Mouse (Mus musculus): ENCODE data around the gene Syt17.

Gene Syt17

DNA sequence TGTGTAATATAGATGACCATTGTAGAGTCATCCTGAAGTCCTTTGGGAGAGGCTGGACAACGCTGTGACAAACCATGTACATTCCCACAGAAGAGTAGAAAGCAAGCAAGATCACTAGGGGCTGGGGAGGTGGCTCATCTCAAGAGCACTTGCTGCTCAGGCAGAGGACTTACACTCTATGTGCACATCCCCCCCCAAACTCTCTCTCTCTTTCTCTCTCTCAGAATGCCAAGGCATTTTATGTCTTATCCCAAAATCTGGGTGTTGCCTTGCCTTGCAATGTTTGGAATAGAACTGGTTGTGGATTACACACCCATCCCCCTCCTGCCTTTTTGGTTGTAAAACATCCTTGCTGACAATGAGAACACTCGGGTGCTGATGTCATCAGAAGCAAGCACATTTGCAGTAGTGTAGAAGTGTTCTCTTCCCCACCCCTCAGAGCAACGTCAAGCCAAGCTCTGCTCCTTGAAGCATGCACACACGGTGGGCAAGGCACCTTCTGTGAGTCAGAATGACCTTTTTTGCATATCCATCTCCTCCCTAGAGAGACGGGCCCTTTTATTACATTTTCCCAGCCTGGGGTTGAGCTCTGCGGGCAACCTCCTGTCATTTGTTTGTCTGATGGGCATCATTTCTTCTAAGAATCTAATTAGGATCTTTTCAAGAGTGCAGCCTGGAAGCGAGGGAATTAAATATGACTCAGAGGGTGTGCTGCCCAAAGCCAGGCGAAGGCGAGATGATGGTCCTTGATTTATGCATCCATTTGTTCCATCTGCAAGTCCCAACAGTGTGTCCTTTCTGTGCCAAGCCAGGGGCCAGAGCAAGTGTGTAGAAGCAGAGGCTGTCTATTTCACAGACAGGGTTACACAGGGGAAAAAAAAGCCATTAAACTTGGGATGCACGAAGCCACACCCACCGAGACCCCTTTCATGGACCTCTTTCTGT lies 15.1 kb upstream of the Syt17 start:
- DNase-seq (ENCODE audit: low read depth, low spot score): no peak

DNA sequence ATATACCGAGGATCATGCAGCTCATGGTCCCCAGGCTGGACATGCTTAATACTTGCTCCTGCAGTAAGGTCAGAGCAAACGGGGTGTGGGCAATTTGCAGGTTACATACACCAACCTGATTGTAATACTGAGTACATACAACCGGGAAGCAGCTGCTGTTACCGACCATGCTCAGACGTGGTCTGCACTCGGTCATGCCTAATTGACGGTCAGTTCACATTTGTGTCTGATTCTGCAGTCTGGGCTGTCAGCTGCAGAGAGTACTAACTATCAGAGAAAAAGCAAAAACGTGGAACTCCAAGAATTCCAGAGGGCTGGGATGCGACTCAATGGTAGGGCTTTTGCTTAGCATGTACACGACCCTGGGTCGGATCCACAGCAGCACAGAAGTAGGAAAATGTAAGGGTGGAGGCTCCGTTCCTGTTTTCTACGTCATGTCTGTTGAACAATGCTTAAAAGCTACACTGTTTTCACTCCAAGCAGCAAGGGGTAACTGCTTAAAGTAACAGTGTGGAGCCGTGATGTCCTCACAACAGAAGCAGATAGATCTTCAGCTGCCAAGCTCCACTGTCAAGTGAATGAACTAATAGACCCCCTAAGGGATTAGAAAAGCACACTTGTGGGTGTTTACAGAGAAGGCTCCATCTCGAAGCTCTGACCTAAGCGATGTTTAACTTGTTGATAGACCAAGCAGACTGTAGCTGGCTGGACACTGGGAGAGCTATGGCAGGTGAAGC lies 13.5 kb upstream of the Syt17 start:
- no peak for DNase-seq (ENCODE audit: low read depth, low spot score)

DNA sequence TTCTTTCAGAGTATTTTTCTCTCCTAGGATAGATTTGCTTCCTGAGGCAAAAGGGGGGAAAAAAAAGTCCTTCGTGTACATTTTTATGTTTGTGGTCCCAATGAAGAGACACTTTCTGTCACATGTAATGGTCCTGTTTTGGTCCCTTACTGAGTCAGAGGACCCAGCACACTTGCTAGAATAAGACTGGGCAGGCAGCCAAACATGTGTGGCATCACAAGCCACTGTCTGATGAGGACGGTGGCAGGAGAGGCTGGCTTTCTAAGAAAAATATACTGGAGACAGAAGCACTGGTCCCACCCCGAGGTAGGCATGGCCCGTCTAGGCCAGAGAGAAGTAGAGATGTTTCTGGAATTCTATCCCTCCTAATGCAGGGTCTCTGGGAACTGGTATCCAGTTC lies 5.7 kb upstream of the Syt17 start:
- no peak for DNase-seq (ENCODE audit: low read depth, low spot score)

GRCm38 (mm10) chr7:118452940-118453339 lies 4.9 kb upstream of the Syt17 start:
- no peak for DNase-seq (ENCODE audit: low read depth, low spot score)

GRCm38 (mm10) chr7:118447291-118448133 lies 510 bp downstream of the Syt17 start:
- DNase-seq (ENCODE audit: low read depth, low spot score): no peak

GRCm38 (mm10) chr7:118443895-118444485 lies 4.0 kb downstream of the Syt17 start:
- no peak for DNase-seq (ENCODE audit: low read depth, low spot score)

- DNase-seq (ENCODE audit: low read depth, low spot score): no peak
Observed at GRCm38 (mm10) chr7:118443371-118443770, 4.7 kb downstream of the Syt17 start.

GRCm38 (mm10) chr7:118441535-118441934 lies 6.5 kb downstream of the Syt17 start:
- no peak for DNase-seq (ENCODE audit: low read depth, low spot score)

DNA sequence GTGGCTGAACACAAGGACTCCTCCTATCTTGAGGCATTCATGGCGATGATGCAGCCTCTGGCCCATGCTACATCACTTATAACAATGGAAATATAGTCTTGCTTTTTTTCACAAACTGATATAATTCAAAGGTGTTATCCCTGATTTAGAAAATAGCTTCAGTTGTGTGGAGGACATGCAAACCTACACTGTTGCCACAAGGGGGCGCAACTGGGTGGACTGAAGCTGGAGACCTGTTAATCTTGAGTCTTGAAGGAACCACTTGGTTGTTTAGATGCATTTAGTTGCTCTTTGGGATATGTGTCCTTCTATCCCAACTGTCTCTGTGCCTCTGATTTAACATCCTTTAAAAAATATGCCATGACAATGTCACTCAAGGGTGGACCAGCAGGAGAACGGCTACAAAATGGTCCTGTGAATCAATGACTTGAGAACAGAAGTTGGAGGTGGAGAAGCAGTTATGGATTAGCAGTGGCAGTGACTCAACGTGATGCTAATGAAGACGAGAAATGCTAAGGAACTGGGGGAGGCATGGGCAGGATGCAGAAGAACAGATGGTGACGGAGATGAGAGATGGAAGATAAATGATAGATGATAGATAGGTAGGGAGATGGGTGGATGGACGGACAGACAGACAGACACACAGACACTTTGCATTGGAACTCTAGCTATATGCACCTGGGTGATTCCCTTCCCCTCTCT lies 10.8 kb downstream of the Syt17 start:
- no peak for DNase-seq (ENCODE audit: low read depth, low spot score)

DNA sequence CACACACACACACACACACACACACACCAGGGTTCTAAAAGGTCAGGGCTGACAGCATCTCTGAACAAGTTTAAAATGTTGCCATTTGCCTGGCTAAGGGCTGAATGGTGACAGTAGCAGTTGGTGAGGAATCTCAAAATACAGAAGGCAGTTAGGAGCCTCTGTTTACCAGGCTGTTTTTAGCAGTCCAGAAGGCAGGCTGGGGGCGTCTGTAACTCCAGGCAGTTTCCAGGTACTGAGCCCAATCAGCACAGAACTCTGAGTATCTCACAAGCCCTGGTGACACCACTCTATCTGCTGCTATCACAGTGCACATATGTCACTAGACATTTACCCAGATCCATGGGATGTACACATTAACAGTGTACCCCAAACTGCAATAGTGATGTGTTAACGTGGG lies 19.1 kb downstream of the Syt17 start:
- no peak for DNase-seq (ENCODE audit: low read depth, low spot score)

DNA sequence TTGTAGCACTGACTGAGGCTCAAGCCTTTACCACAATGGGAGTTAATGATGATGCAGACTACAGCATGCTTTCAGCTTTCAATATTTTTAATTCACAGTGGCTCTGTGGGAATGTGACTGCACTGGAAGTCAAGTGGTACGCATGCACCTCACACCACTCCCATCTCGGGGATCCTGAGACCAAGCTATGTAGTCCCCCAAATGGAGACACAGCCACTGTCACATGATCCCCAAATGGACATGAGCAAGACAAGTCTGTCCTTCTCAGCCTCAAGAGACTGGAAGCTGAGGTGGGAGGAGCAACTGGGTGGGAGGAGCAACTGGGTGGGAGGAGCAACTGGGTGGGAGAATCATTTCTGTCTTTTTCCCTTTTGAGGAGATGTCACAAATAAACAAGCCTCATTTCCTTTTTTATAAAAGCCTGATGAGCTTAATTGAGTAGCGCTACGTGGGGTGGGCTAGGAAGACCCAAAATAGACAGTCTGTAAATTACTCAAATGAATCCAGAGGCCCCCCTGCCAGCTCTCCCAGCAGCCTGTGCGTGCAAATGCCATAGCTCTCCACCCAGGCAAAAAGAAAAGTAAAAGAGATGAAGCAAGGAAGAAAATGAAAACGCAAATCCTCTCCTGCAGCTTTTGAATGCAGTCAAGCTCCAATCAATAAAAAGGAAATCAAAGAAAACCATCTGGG lies 28.4 kb downstream of the Syt17 start:
- no peak for DNase-seq (ENCODE audit: low read depth, low spot score)

GRCm38 (mm10) chr7:118414183-118414582 lies 33.8 kb downstream of the Syt17 start:
- no peak for DNase-seq (ENCODE audit: low read depth, low spot score)

- DNase-seq (ENCODE audit: low read depth, low spot score): no peak
Observed at GRCm38 (mm10) chr7:118411877-118412276, 36.1 kb downstream of the Syt17 start.

DNA sequence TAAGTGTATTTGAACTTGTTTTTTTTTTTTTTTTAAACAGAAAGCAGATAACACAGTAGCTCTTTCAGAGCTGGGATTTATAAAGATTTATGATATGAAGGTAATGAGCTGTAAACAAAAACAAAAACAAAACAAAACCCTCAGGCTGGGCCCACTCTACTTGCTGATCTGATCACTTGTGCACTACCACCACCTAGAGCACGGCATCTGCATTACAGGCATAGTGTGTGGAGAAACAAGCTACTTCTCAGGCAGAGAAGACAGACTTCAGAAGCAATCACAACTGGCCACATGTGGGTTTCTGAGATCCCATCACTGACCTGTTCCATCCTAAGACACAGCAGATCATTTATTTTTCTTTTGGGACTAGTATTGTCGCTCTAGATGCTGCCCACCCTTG lies 38.6 kb downstream of the Syt17 start:
- DNase-seq (ENCODE audit: low read depth, low spot score): peak; percentile 7

DNA sequence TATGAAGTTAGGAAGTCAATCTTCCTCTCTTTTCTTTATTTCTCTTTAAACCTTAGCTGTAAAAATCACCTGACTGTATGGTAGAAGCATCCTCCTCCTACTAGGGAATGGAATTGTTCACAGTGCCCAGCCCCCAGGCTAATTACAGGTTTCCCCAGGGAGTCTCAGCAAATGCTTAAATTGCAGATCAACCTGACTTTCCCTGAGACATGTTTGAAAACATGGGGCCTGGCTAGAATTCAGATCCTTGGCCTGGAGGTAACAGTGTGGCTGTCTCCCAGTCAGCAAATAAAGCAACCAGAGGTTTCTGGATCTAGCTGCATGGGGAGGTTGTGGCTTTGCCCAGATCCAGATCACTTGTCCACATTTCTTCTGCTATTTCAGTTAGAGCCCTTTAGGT lies 42.8 kb downstream of the Syt17 start:
- no peak for DNase-seq (ENCODE audit: low read depth, low spot score)

GRCm38 (mm10) chr7:118402576-118403022 lies 45.4 kb downstream of the Syt17 start:
- DNase-seq (ENCODE audit: low read depth, low spot score): no peak

- no peak for DNase-seq (ENCODE audit: low read depth, low spot score)
Observed at GRCm38 (mm10) chr7:118401949-118402348, 46.1 kb downstream of the Syt17 start.

DNA sequence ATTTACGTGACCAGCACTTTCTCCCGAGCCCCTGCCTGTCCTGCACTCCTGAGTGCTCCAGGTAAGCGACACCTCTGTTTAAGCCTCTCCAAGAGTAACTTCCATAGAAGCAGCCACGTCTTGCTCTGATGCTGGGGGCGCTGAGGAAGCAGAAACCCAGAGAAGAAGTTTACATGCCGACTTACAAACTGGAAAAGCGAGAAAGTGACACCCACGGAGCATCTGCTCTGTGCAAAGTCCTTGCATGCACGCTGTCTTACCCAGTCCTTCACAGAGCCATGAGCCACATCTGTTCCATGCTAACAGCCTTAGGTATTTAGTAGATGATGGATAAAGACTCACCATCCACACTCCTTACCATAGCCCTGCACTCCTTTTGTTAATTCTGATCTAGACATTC lies 48.3 kb downstream of the Syt17 start:
- no peak for DNase-seq (ENCODE audit: low read depth, low spot score)

DNA sequence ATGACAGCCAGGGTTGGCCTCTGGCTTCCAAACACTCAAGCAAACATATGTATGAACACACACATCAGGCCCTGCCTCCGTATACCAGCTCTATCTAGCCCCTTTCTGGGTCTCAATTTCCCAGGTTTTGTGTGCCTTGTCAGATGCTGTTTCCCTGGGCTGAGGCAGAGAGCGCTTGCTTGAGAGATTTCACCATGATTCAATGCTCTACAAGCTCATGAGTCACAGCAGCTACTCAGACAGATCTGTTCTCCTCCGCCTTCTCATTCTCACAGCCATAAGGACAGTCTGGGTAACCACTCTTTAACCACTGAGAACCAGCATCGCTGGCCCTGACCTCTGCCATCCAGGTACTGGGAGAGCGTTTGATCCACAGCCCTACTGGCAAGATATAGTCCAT lies 57.3 kb downstream of the Syt17 start:
- DNase-seq (ENCODE audit: low read depth, low spot score): no peak

DNA sequence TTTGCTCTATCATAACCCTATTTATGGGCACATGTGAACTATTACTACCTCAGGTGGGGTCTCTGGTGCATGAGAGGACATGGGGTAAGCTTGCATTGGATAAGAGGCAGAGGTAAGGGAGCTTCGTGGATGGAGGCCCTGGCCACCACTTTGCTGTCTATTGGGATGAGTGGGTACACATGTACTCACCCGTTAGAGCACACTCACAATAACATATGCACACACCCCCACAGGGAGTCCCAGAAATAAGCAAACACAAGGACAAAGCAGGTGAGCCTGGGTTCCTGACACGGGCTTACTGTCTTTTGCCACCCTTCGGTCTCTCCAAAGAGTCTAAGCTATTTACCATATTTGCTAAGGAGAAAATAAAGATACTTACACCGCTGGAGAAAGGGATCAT lies 67.0 kb downstream of the Syt17 start:
- no peak for DNase-seq (ENCODE audit: low read depth, low spot score)
